Mouse (Mus musculus) large intestine, adult 2 months (tissue): ENCODE measurements around the gene Tia1. TPM values are rescaled to one million over a fixed set of nuclear protein-coding genes. Genes with fewer than 3 reads are reported as not detected.

ENCODE experiments used
- DNase-seq: peaks from one replicate; pipeline ENCODE4 v3.0.0-alpha.2; 2012; ENCODE audit warnings: low read depth, low spot score
- WGBS: fragments of 180-500 bp; shearing (Covaris S2); methylation state at CpG from one replicate; pipeline ENCODE4 v1.1.7; 2018; 5-methylcytosine and 5-hydroxymethylcytosine counted together
- polyA plus RNA-seq: library from polyadenylated mRNA; depleted of rRNA; stranded (reverse); fragments of >200 nt; gene quantifications from 2 replicates; pipeline ENCODE4 v1.2.3, GENCODE M21; 2012

Gene Tia1
- polyA plus RNA-seq, 1 experiment: 7.8 TPM

GRCm38 (mm10) chr6:86383370-86383769 is 20.6 kb upstream of the Tia1 start:
- no peak for DNase-seq
- 58% methylated on average over 16 of the region's 16 CpGs for WGBS

- 59% methylated on average over 4 of the region's 4 CpGs for WGBS
- DNase-seq: no peak
These were observed 19.3 kb upstream of the Tia1 start for GRCm38 (mm10) chr6:86384692-86385091.

GRCm38 (mm10) chr6:86385362-86386104 is 18.5 kb upstream of the Tia1 start:
- no peak for DNase-seq
- WGBS: 86% methylated on average over 5 of the region's 5 CpGs

GRCm38 (mm10) chr6:86387313-86387712 is 16.7 kb upstream of the Tia1 start:
- no peak for DNase-seq
- WGBS: 90% methylated on average over 12 of the region's 12 CpGs

GRCm38 (mm10) chr6:86388461-86388860 is 15.6 kb upstream of the Tia1 start:
- 83% methylated on average over 18 of the region's 18 CpGs for WGBS
- DNase-seq: no peak

- WGBS: 91% methylated on average over 5 of the region's 5 CpGs
- no peak for DNase-seq
These were observed 12.7 kb upstream of the Tia1 start for GRCm38 (mm10) chr6:86391326-86391725.

- no peak for DNase-seq
- WGBS: 96% methylated on average over 1 of the region's 1 CpGs
These were observed 10.8 kb upstream of the Tia1 start for GRCm38 (mm10) chr6:86393187-86393586.

GRCm38 (mm10) chr6:86394078-86394720 is 9.8 kb upstream of the Tia1 start:
- 82% methylated on average over 17 of the region's 17 CpGs for WGBS
- DNase-seq: no peak

GRCm38 (mm10) chr6:86395021-86395420 is 9.0 kb upstream of the Tia1 start:
- 92% methylated on average over 9 of the region's 9 CpGs for WGBS
- DNase-seq: no peak

GRCm38 (mm10) chr6:86395969-86396368 is 8.1 kb upstream of the Tia1 start:
- DNase-seq: no peak
- WGBS: 27% methylated on average over 10 of the region's 10 CpGs

- no peak for DNase-seq
- WGBS: under 1% methylated on average over 51 of the region's 51 CpGs
These were observed 7.3 kb upstream of the Tia1 start, which contains the start of gene Pcyox1 for GRCm38 (mm10) chr6:86396581-86397256. Gene Pcyox1, minus strand, starts transcription at chr6:86397154.

GRCm38 (mm10) chr6:86397257-86397980 is 6.6 kb upstream of the Tia1 start:
- under 1% methylated on average over 14 of the region's 14 CpGs for WGBS
- DNase-seq: no peak

- no peak for DNase-seq
- WGBS: 81% methylated on average over 2 of the region's 2 CpGs
These were observed 5.0 kb upstream of the Tia1 start for GRCm38 (mm10) chr6:86398986-86399385.

- 38% methylated on average over 2 of the region's 2 CpGs for WGBS
These were observed 4.0 kb upstream of the Tia1 start for GRCm38 (mm10) chr6:86399995-86400394.

GRCm38 (mm10) chr6:86400972-86401371 is 3.0 kb upstream of the Tia1 start:
- DNase-seq: no peak
- WGBS: 4% methylated on average over 9 of the region's 9 CpGs

More at GRCm38 (mm10) chr6:86399995-86400394, 4.0 kb upstream of the Tia1 start:
- DNase-seq: no peak

GRCm38 (mm10) chr6:86402681-86403607 is 1.1 kb upstream of the Tia1 start:
- 41% methylated on average over 12 of the region's 12 CpGs for WGBS
- no peak for DNase-seq

GRCm38 (mm10) chr6:86403728-86404099 is 305 bp upstream of the Tia1 start:
- under 1% methylated on average over 15 of the region's 15 CpGs for WGBS
- no peak for DNase-seq

GRCm38 (mm10) chr6:86404996-86405395 is 977 bp downstream of the Tia1 start:
- WGBS: under 1% methylated on average over 11 of the region's 11 CpGs
- DNase-seq: no peak

GRCm38 (mm10) chr6:86406306-86406705 is 2.3 kb downstream of the Tia1 start:
- DNase-seq: no peak
